Mouse (Mus musculus) lung, adult 2 months (tissue): ENCODE data around the gene Ntn4.

Experiments
- CTCF ChIP-seq: fragments of 200-500 bp; IDR thresholded peaks from 2 replicates; pipeline ENCODE4 v1.5.1; 2011; ENCODE audit warnings: mild to moderate bottlenecking, low read length, control low read depth; ENCODE audit not compliant: insufficient read depth
- POLR2A ChIP-seq: fragments of 200-500 bp; IDR thresholded peaks from 2 replicates; pipeline ENCODE4 v1.6.1; 2011; ENCODE audit warnings: low read depth, mild to moderate bottlenecking, control low read depth, low read length, borderline replicate concordance; ENCODE audit errors: extremely low read depth

DNA sequence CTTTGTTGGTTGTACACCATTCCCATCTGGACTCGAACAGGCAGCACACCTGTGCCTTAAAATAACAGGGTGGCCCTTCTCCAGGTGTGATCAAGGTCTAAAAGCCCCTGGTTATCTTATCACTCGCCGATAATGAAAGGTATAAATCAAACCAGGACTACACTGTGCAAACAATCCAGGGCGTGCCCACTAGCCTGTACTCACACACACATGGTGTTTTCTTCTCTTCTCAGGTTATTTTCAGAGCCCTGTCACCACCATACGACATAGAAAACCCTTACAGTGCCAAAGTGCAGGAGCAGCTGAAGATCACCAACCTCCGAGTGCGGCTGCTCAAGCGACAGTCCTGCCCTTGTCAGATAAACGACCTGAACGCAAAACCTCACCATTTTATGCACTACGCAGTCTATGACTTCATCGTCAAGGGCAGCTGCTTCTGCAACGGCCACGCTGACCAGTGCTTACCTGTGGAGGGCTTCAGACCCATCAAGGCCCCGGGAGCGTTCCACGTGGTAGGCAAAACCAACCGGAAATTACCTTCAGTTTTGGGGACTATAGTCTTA lies 41.8 kb downstream of the Ntn4 start:
- no peak for TF ChIP-seq CTCF
- TF ChIP-seq POLR2A = no peak
